Mouse (Mus musculus) CH12.LX (cell line): Measurements from ENCODE around the gene Thtpa. TPM values are rescaled to one million over a fixed set of nuclear protein-coding genes. Genes with fewer than 3 reads are reported as not detected.

Experiments used
- DNase-seq: peaks from one replicate; pipeline ENCODE4 v3.0.0-alpha.2; 2013; ENCODE audit errors: extremely low read depth
- H3K27ac ChIP-seq: 2 replicates; pipeline ENCODE4 v1.5.1; 2012; ENCODE audit warnings: low read depth, mild to moderate bottlenecking, control low read depth, moderate library complexity; ENCODE audit not compliant: insufficient read depth
- H3K27me3 ChIP-seq: replicated peaks from 2 replicates; pipeline ENCODE3; 2012; ENCODE audit warnings: inconsistent platforms
- H3K36me3 ChIP-seq, 2 experiments: replicated peaks in 1 of 2; 2 replicates each; pipeline versions ENCODE3 to v1.6.1; 2012; ENCODE audit warnings: inconsistent platforms in 1 of 2, low read length in 1 of 2, mild to moderate bottlenecking in 1 of 2, mixed read lengths in 1 of 2, moderate library complexity in 1 of 2; ENCODE audit not compliant: control insufficient read depth in 1 of 2, insufficient read depth in 1 of 2
- H3K4me1 ChIP-seq, 2 experiments: 2 replicates each; pipeline ENCODE4 v1.6.1; 2012; ENCODE audit warnings: inconsistent platforms in 1 of 2, moderate library complexity in 1 of 2; ENCODE audit not compliant: insufficient read depth in 2 of 2, control insufficient read depth in 1 of 2
- H3K4me2 ChIP-seq: 2 replicates; pipeline ENCODE4 v1.6.1; 2012; ENCODE audit warnings: low read depth, mild to moderate bottlenecking, control low read depth; ENCODE audit not compliant: poor library complexity, insufficient read depth, severe bottlenecking
- H3K4me3 ChIP-seq, 3 experiments: fragments of 150-350 bp in 1 of 3; sonication (generic) in 1 of 3; replicated peaks in 1 of 3; 2 replicates each; pipeline versions ENCODE3 to v1.5.1; 2011 to 2012; ENCODE audit warnings: low read depth in 2 of 3, low read length in 2 of 3, mild to moderate bottlenecking in 2 of 3, moderate library complexity in 2 of 3, control low read depth in 1 of 3, improper control_type of control experiment in 1 of 3, inconsistent platforms in 1 of 3, mixed read lengths in 1 of 3; ENCODE audit not compliant: poor library complexity in 1 of 3
- H3K79me2 ChIP-seq: replicated peaks from 2 replicates; pipeline ENCODE4 v1.6.1; 2012; ENCODE audit warnings: mild to moderate bottlenecking, moderate library complexity; ENCODE audit not compliant: control insufficient read depth, poor library complexity, insufficient read depth, severe bottlenecking; ENCODE audit errors: extremely low read depth
- H3K9ac ChIP-seq: 2 replicates; pipeline ENCODE4 v1.6.1; 2012; ENCODE audit warnings: low read depth, mild to moderate bottlenecking, control low read depth, moderate library complexity; ENCODE audit not compliant: insufficient read depth
- H3K9me3 ChIP-seq: replicated peaks from 2 replicates; pipeline ENCODE3; 2012; ENCODE audit warnings: low read length, inconsistent platforms, mixed read lengths
- ELF1 ChIP-seq: IDR thresholded peaks from 2 replicates; pipeline ENCODE4 v1.6.1; 2014; ENCODE audit warnings: low read depth, mild to moderate bottlenecking, inconsistent platforms, low read length, improper control_type of control experiment
- EP300 ChIP-seq: IDR thresholded peaks from 2 replicates; pipeline ENCODE4 v1.6.1; 2011; ENCODE audit warnings: low read length, improper control_type of control experiment
- GABPA ChIP-seq: IDR thresholded peaks from 2 replicates; pipeline ENCODE4 v1.6.1; 2012; ENCODE audit warnings: low read depth, low read length, improper control_type of control experiment, inconsistent platforms; ENCODE audit not compliant: insufficient replicate concordance
- HCFC1 ChIP-seq: IDR thresholded peaks from 2 replicates; pipeline ENCODE4 v1.6.1; 2012; ENCODE audit warnings: low read depth, mild to moderate bottlenecking, inconsistent platforms, low read length, improper control_type of control experiment
- MAFK ChIP-seq: IDR thresholded peaks from 2 replicates; pipeline ENCODE4 v1.6.1; 2011; ENCODE audit warnings: low read length, improper control_type of control experiment; ENCODE audit not compliant: insufficient replicate concordance
- MAX ChIP-seq: IDR thresholded peaks from 2 replicates; pipeline ENCODE4 v1.6.1; 2011; ENCODE audit warnings: low read length, improper control_type of control experiment
- MAZ ChIP-seq: IDR thresholded peaks from 2 replicates; pipeline ENCODE4 v1.6.1; 2012; ENCODE audit warnings: low read depth, mild to moderate bottlenecking, inconsistent platforms, low read length, improper control_type of control experiment, moderate library complexity
- MEF2A ChIP-seq: IDR thresholded peaks from 2 replicates; pipeline ENCODE4 v1.6.1; 2014; ENCODE audit warnings: low read depth, mild to moderate bottlenecking, inconsistent platforms, low read length, improper control_type of control experiment, borderline replicate concordance
- MYC ChIP-seq: IDR thresholded peaks from 2 replicates; pipeline ENCODE4 v1.6.1; 2011; ENCODE audit warnings: low read depth, mild to moderate bottlenecking, improper control_type of control experiment, low read length
- NRF1 ChIP-seq: IDR thresholded peaks from 2 replicates; pipeline ENCODE4 v1.6.1; 2014; ENCODE audit warnings: low read depth, mild to moderate bottlenecking, inconsistent platforms, low read length, improper control_type of control experiment, moderate library complexity
- POLR2A ChIP-seq: IDR thresholded peaks from 2 replicates; pipeline ENCODE4 v1.6.1; 2011; ENCODE audit warnings: low read depth, mild to moderate bottlenecking, improper control_type of control experiment, low read length
- RAD21 ChIP-seq: IDR thresholded peaks from 2 replicates; pipeline ENCODE4 v1.6.1; 2011; ENCODE audit warnings: low read depth, mild to moderate bottlenecking, low read length, improper control_type of control experiment, moderate library complexity
- SIN3A ChIP-seq: IDR thresholded peaks from 2 replicates; pipeline ENCODE4 v1.6.1; 2012; ENCODE audit warnings: low read length, improper control_type of control experiment, inconsistent platforms
- ZC3H11A ChIP-seq: IDR thresholded peaks from 2 replicates; pipeline ENCODE4 v1.6.1; 2012; ENCODE audit warnings: low read depth, mild to moderate bottlenecking, inconsistent platforms, low read length, improper control_type of control experiment
- ZNF384 ChIP-seq: IDR thresholded peaks from 2 replicates; pipeline ENCODE4 v1.6.1; 2012; ENCODE audit warnings: low read depth, low read length, improper control_type of control experiment, inconsistent platforms
- dilution Hi-C: fragments of 300-500 bp; cut with MboI; formaldehyde crosslinking; loops from 2 replicates; pipeline ENCODE4 v1.14.3; 2020; ENCODE audit warnings: low sequenced_read_pairs; ENCODE audit not compliant: extremely low pct_unique_long_range_greater_than_20kb, extremely low pct_ligation_motif_present
- in situ Hi-C: fragments of 300-500 bp; cut with MboI; formaldehyde crosslinking; loops from 3 replicates; pipeline ENCODE4 v1.14.3; 2019; ENCODE audit warnings: low sequenced_read_pairs, low pct_ligation_motif_present, low pct_unique_long_range_greater_than_20kb, mixed read lengths
- polyA plus RNA-seq: library from polyadenylated mRNA; unstranded; fragments of >175 nt; gene quantifications from 2 replicates; pipeline ENCODE4 v1.2.1, GENCODE M21; 2012; ENCODE audit warnings: low read depth; ENCODE audit not compliant: insufficient read length
- total RNA-seq, 2 experiments: library from RNA; depleted of rRNA; stranded (reverse); fragments of 300-350 nt in 1 of 2; fragments of >200 nt in 1 of 2; gene quantifications; 2 replicates each; pipeline ENCODE4 v1.2.3; 2012 to 2014

The Thtpa gene
- total and polyA plus RNA-seq, 3 experiments: 4.0 to 9.4 (median 6.7) TPM

GRCm38 (mm10) chr14:55053050-55053449 lies 41.5 kb upstream of the Thtpa start:
- Histone ChIP-seq H3K36me3 (no peaks in the 10 kb centered on the region), H3K27ac (no peak overlapping the region), H3K4me3 (no peak overlapping the region), H3K9ac (no peak overlapping the region), H3K79me2 (no peaks in the 10 kb centered on the region), H3K9me3 (no peaks in the 10 kb centered on the region), H3K4me1 (peaks cover 0 to 4% of the 10 kb centered on the region in 2 experiments; a peak in 1 of 4 replicates), H3K27me3 (peaks cover 36% of the 10 kb centered on the region), H3K4me2 (no peak overlapping the region)
- dilution Hi-C loops: no loop called here
- in situ Hi-C loops: no loop called here
- TF ChIP-seq MYC: no peak
- DNase-seq: no peak

- Histone ChIP-seq H3K9ac (no peak overlapping the region), H3K79me2 (no peaks in the 10 kb centered on the region)
- dilution Hi-C loops: no loop called here
Measured at GRCm38 (mm10) chr14:55053708-55054190, 40.8 kb upstream of the Thtpa start.

GRCm38 (mm10) chr14:55054191-55054749 lies 40.3 kb upstream of the Thtpa start:
- no peak overlapping the region for H3K9ac ChIP-seq
- no peak overlapping the region for H3K4me3 ChIP-seq
- H3K27ac ChIP-seq: no peak overlapping the region
- H3K36me3 ChIP-seq: no peaks in the 10 kb centered on the region
- DNase-seq: no peak
- no peak overlapping the region for H3K4me2 ChIP-seq
- H3K27me3 ChIP-seq: peaks cover 40% of the 10 kb centered on the region
- dilution Hi-C loops: no loop called here
- in situ Hi-C loops: no loop called here
- H3K4me1 ChIP-seq: peaks cover 0 to 4% of the 10 kb centered on the region in 2 experiments; a peak in 1 of 4 replicates
- no peaks in the 10 kb centered on the region for H3K79me2 ChIP-seq
- TF ChIP-seq POLR2A: no peak
- H3K9me3 ChIP-seq: no peaks in the 10 kb centered on the region

More at GRCm38 (mm10) chr14:55053708-55054190, 40.8 kb upstream of the Thtpa start:
- in situ Hi-C loops: no loop called here
- peaks cover 37% of the 10 kb centered on the region for H3K27me3 ChIP-seq
- H3K27ac ChIP-seq: no peak overlapping the region
- peaks cover 0 to 4% of the 10 kb centered on the region in 2 experiments; a peak in 1 of 4 replicates for H3K4me1 ChIP-seq
- DNase-seq: no peak
- H3K4me2 ChIP-seq: 0 out of 2 replicates have a peak overlapping the region, but pooled peaks have one; percentile 25
- TF ChIP-seq RAD21: no peak
- no peak for TF ChIP-seq ZNF384
- TF ChIP-seq MAFK: no peak
- TF ChIP-seq EP300: no peak
- TF ChIP-seq NRF1: no peak
- TF ChIP-seq ZC3H11A: no peak
- no peak for TF ChIP-seq SIN3A
- TF ChIP-seq MAX: no peak
- no peak for TF ChIP-seq HCFC1
- no peak for TF ChIP-seq GABPA
- TF ChIP-seq MAZ: no peak
- TF ChIP-seq ELF1: no peak
- TF ChIP-seq MEF2A: no peak
- TF ChIP-seq POLR2A: no peak
- TF ChIP-seq, all 38 proteins: peak for 0
- H3K36me3 ChIP-seq: no peaks in the 10 kb centered on the region
- H3K4me3 ChIP-seq: no peak overlapping the region
- H3K9me3 ChIP-seq: no peaks in the 10 kb centered on the region
